Mouse (Mus musculus): ENCODE results near the gene Ccdc87. TPM values are rescaled to one million over a fixed set of nuclear protein-coding genes. Genes with fewer than 3 reads are reported as not detected.
"Not testable (repeated sequence)": the region's sequence is repeated elsewhere in the genome, so short reads cannot be mapped to it uniquely, and the experiment has no call there.

Gene Ccdc87
- polyA plus RNA-seq, 1 experiment from 2014 or later, result 0.49 TPM

DNA sequence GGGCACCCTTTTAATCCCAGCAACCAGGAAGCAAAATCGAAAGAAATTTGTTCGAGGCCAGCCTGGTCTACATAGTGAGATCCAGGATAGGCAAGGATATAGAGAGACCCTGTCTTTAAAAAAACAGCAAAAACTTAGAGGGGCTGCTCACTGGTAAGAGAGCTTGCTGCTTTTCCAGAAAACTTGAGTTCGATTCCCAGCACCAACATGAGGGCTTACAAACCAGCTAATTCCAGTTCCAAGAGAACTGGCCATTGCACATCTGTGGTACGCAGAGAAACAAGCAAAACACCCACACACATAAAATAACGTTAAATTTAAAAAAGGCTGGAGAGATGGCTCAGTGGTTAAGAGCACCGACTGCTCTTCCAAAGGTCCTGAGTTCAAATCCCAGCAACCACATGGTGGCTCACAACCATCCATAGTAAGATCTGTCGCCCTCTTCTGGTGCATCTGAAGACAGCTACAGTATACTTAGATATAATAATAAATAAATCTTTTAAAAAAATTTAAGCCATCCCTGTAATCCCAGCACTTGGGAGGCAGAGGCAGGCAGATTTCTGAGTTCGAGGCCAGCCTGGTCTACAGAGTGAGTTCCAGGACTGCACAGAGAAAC lies 26.7 kb upstream of the Ccdc87 start:
- H3K9me3 ChIP-seq; H3K36me3 ChIP-seq; ATAC-seq (ENCODE audit: low FRiP score); H3K27me3 ChIP-seq: not testable (repeated sequence)
- Histone ChIP-seq H3K4me1 (replicated peaks) (peaks cover 34% of the 10 kb centered on the region), H3K27ac (peak overlapping the region; percentile 95), H3K4me3 (peak overlapping the region; percentile 87), H3K9ac (peak overlapping the region; percentile 76; the same call in 1 of the 2 replicates), H3K4me2 (peak overlapping the region; percentile 96)
- WGBS, result 76% methylated on average over 8 of the region's 8 CpGs

DNA sequence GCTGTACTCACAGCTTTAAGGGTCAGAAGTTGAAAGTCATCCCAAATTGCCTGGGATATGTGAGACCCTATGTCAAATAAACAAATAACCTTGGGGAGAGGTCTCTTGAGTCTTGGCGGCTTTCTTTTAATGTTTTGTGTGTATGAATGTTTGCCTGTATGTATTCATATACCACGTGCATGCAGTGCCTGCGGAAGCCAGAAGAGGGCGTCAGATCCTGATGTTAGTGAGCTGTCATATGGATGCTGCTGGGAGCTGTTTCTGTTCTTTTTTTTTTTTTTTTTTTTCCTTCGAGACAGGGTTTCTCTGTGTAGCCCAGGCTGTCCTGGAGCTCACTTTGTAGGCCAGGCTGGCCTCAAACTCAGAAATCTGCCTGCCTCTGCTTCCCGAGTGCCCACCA lies 26.2 kb upstream of the Ccdc87 start:
- Histone ChIP-seq H3K4me1 (replicated peaks) (peaks cover 28% of the 10 kb centered on the region), H3K4me3 (no peak overlapping the region), H3K4me2 (no peak overlapping the region), H3K27me3 (no peaks in the 10 kb centered on the region), H3K9me3 (0 out of 2 replicates have a peak, but pooled peaks cover 5% of the 10 kb centered on the region), H3K36me3 (no peaks in the 10 kb centered on the region), H3K27ac (no peak overlapping the region), H3K9ac (no peak overlapping the region)
- no peak for ATAC-seq (ENCODE audit: low FRiP score)
- WGBS, result 80% methylated on average over 6 of the region's 6 CpGs

DNA sequence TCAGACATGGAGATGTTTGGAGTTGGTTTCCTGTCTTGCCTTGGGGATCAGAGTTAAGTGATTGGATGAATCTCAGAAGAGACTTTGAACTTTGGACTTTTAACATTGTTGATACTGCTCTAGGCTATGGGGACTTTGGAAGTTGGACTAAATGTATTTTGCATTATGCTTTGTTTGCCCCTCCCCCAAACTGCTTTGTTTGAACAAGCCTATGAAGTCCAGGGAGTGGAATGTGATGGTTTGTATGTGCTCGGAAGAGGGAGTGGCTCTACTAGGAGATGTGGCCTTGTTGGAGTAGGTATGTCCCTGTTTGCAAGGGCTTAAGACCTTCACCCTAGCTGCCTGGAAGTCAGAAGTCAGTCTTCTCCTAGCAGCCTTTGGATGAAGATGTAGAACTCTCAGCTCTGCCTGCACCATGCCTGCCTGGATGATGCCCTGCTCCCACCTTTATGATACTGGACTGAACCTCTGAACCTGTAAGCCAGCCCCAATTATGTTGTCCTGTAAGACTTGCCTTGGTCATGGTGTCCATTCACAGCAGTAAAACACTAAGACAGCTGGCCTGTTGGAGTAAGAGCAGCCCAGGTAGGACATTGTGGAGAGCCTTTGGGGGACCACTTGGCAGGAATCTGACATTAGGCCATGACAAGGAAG lies 21.9 kb upstream of the Ccdc87 start:
- H3K27me3 ChIP-seq, result no peaks in the 10 kb centered on the region
- no peak overlapping the region for H3K9ac ChIP-seq
- WGBS, result 71% methylated on average over 1 of the region's 1 CpGs

DNA sequence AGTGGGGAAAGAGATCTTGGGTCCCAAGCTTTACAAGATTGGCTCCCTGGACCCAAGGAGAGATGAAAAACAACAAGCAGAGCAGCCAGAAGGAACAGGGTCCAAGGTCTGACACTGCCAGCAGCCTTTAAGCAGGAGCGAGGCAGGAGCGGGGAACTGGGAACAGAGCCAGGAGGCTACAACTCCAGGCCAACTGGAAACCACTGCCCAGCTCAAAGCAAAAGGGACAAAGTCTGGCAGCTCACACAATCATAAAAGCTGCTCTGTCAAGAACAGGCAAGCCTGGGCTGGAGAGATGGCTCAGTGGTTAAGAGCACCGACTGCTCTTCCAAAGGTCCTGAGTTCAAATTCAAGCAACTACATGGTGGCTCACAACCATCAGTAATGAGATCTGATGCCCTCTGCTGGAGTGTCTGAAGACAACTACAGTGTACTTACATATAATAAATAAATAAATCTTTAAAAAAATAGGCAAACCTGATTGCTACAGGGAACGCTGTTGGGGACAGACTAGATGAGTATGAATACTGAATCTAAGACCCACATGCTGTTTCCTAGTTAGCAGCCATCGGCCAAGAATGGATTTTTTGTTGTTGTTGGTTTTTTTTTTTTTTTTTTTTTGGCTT lies 18.4 kb upstream of the Ccdc87 start:
- H3K4me2 ChIP-seq, result no peak overlapping the region
- ATAC-seq (ENCODE audit: low FRiP score), result no peak
- peaks cover 19% of the 10 kb centered on the region for H3K36me3 ChIP-seq
- WGBS, result 80% methylated on average over 5 of the region's 5 CpGs
- no peaks in the 10 kb centered on the region for H3K27me3 ChIP-seq
- H3K27ac ChIP-seq, result no peak overlapping the region
- H3K9me3 ChIP-seq, result no peaks in the 10 kb centered on the region
- no peak overlapping the region for H3K9ac ChIP-seq
- no peaks in the 10 kb centered on the region for H3K4me1 ChIP-seq (replicated peaks)
- no peak overlapping the region for H3K4me3 ChIP-seq

More for the DNA sequence above, 21.9 kb upstream of the Ccdc87 start:
- no peak overlapping the region for H3K27ac ChIP-seq
- H3K4me2 ChIP-seq, result no peak overlapping the region
- H3K4me3 ChIP-seq, result no peak overlapping the region
- H3K9me3 ChIP-seq, result 0 out of 2 replicates have a peak, but pooled peaks cover 5% of the 10 kb centered on the region
- ATAC-seq (ENCODE audit: low FRiP score), result no peak
- H3K4me1 ChIP-seq (replicated peaks), result peaks cover 2% of the 10 kb centered on the region; the same call in 1 of the 2 replicates
- no peaks in the 10 kb centered on the region for H3K36me3 ChIP-seq

DNA sequence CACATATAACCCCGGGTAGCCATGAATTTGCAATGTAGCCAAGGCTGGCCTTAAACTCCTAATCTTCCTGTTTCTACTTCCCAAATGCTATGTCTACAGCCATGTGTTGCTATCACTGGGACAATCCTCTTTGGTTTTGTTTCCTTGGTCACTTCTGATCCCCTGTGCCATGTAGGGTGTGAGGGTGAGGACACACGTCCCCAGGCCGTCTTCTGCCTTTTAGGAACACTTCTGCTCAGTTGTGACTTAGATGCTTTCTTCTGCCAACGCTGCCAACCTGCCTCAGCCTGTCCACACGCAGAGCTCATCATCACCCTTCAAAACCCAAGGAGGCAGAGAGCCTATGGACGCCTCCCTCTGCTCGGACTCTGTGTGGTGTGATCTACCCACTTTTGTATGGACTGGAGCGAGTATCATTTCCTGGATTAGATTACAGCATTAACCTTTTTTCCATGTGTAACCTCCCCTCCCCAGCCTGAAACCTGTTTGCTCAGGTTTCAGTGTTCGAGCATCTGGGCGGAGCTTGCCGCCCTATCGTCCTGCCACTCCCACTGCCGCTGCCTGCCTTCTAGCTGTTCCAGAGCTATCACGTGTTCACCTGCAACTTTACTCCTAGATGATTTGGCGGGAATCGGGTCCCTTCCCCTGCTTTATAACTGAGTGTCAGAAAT lies 10.6 kb upstream of the Ccdc87 start:
- Histone ChIP-seq H3K27ac (no peak overlapping the region), H3K4me2 (no peak overlapping the region), H3K9ac (no peak overlapping the region), H3K4me1 (replicated peaks) (peaks cover 10% of the 10 kb centered on the region; the same call in 1 of the 2 replicates), H3K9me3 (no peaks in the 10 kb centered on the region), H3K4me3 (no peak overlapping the region), H3K36me3 (peaks cover 44% of the 10 kb centered on the region), H3K27me3 (no peaks in the 10 kb centered on the region)
- no peak for ATAC-seq (ENCODE audit: low FRiP score)
- WGBS, result 70% methylated on average over 16 of the region's 16 CpGs

DNA sequence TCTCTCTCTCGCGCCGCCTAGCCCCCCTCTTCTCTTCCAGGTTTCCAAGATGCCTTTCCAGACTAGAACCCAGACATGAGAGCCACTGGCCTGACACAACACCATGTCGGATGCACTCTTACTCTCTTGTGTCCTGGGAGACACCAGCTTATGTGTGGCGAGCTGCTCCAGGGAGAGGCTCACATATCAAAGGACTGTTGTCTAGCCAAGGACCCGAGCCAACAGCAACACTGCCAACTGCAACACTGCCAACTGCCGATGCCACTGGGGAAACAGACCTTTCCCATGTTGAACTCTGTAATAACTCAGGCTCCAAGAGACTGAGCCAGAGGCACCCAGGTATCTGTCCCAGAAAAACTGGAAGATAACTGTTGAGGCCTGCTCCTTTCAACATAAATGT lies 10.0 kb upstream of the Ccdc87 start:
- Histone ChIP-seq H3K27me3 (no peaks in the 10 kb centered on the region), H3K4me3 (no peak overlapping the region), H3K27ac (no peak overlapping the region), H3K36me3 (peaks cover 44% of the 10 kb centered on the region), H3K9me3 (no peaks in the 10 kb centered on the region), H3K9ac (no peak overlapping the region), H3K4me2 (no peak overlapping the region), H3K4me1 (replicated peaks) (peaks cover 10% of the 10 kb centered on the region; the same call in 1 of the 2 replicates)
- no peak for ATAC-seq (ENCODE audit: low FRiP score)
- WGBS, result 69% methylated on average over 7 of the region's 7 CpGs

DNA sequence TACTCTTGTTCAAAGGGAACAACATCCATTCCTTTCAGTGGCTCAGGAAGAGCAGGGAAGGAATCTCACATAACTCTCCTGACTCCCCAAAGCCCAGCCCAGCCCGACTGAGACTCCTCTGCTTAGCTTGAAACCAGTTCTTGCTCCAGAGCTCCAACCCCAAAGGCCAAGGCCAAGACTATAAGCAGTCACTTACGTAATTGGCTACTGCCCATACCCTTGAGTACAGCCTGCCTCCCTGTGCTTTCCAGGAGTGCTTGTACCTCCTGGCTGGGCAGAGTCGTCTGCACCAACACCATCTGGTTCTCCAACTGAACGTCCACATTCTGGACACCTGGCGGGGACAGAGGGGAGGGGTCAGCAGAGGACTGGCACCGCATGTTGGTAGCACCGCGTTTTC lies 5.2 kb upstream of the Ccdc87 start:
- WGBS, result 89% methylated on average over 8 of the region's 8 CpGs
- H3K9me3 ChIP-seq, result no peaks in the 10 kb centered on the region
- no peak for ATAC-seq (ENCODE audit: low FRiP score)
- H3K27me3 ChIP-seq, result no peaks in the 10 kb centered on the region
- no peak overlapping the region for H3K4me2 ChIP-seq
- H3K4me1 ChIP-seq (replicated peaks), result peaks cover 24% of the 10 kb centered on the region
- peaks cover 27% of the 10 kb centered on the region for H3K36me3 ChIP-seq
- H3K4me3 ChIP-seq, result no peak overlapping the region
- no peak overlapping the region for H3K27ac ChIP-seq
- H3K9ac ChIP-seq, result no peak overlapping the region

DNA sequence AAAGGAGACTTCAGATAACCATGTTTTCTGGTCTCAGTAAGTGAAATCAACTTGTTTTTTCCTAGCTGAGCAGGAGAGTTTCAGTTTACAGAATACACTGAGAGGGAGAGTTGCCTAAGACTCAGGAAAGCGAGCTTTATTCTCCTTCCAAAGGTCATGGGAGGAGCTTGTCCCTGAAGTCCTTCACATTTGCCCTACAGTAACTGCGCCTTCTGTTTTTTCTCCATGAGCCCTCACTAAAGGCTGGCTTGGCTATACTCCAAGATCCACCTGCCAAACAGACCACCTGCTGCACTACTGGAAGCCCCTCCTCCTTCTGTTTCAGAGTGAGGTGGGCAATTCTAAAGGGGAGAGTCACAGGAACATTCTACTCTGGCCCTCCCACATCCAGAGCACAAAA lies 3.1 kb upstream of the Ccdc87 start:
- peaks cover 15% of the 10 kb centered on the region for H3K27me3 ChIP-seq
- ATAC-seq (ENCODE audit: low FRiP score), result no peak
- 73% methylated on average over 2 of the region's 2 CpGs for WGBS
- no peak overlapping the region for H3K4me3 ChIP-seq
- H3K4me2 ChIP-seq, result no peak overlapping the region
- no peak overlapping the region for H3K27ac ChIP-seq
- no peaks in the 10 kb centered on the region for H3K9me3 ChIP-seq
- H3K36me3 ChIP-seq, result peaks cover 18% of the 10 kb centered on the region
- peaks cover 32% of the 10 kb centered on the region for H3K4me1 ChIP-seq (replicated peaks)
- H3K9ac ChIP-seq, result no peak overlapping the region

DNA sequence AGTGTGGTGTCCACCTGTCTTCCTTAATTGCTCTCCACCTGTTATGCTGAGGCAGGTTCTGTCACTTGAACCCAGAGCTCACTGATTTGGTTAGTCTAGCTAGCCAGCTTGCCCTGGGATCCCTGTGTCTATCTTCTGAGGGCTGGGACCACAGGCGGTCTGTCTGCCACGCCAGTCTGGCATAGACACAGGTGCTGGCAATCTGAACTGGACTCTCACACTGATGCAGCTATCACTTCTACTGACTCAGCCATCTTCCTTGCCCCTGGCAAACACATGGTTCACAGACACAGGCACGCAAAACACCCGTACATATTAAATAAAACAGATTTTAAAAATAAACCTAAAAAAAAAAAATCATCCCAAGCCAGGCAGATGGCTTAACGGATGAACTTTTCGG lies 2.1 kb upstream of the Ccdc87 start:
- H3K27me3 ChIP-seq, result peaks cover 25% of the 10 kb centered on the region
- H3K4me3 ChIP-seq, result no peak overlapping the region
- no peak overlapping the region for H3K27ac ChIP-seq
- ATAC-seq (ENCODE audit: low FRiP score), result no peak
- 94% methylated on average over 6 of the region's 6 CpGs for WGBS
- peaks cover 16% of the 10 kb centered on the region for H3K36me3 ChIP-seq
- H3K4me1 ChIP-seq (replicated peaks), result peaks cover 31% of the 10 kb centered on the region
- no peak overlapping the region for H3K4me2 ChIP-seq
- H3K9me3 ChIP-seq, result no peaks in the 10 kb centered on the region
- no peak overlapping the region for H3K9ac ChIP-seq

DNA sequence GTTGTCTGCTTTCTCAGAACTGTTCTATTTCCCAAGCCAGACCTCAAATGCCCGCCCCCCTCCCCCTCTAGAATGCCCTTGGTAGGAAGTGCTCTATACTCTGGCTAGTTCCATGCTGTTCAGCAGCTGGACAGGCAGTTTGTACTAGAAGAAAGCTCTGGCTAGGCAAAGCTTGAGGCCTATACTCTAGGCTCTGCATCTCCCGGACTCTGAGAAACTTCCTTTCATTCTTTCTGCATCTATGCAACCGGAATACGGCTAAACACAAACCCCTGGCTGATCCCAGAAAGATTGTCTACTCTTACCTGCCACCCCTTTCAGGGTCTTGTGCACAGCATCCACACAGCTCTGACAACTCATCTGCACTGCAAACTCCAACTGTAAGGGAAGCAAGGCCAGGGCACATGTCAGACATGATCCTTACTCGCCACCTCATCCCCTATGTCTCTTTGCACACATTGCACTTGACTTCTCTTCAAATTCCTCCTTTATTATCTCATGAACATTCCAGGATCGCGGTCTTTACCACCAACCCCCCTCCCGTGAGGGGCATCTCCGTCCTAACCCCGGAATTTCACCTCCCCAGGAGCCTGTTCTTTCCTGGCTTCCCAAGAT lies 533 bp upstream of the Ccdc87 start:
- peak; percentile 47 for ATAC-seq (ENCODE audit: low FRiP score)
- H3K27ac ChIP-seq, result no peak overlapping the region
- 33% methylated on average over 10 of the region's 10 CpGs for WGBS

DNA sequence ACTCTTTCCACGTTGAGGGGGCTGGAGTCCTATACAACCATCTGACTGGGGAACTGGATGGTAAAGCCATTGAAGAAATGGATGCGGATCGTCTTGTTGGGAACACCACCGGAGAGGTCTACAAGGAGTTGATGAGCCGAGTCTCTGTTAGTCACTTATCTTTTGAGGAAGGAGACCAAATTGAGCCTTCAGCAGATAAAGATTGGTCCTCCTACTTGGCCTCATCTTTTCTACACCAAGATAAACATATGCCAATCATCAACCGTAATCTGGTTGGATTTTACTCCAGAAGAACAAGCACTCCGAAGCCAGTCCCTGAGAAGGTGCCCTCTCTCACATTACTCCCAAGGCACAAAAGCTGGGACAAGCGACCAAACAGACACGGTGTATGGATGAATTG lies 1.7 kb downstream of the Ccdc87 start:
- WGBS, result 88% methylated on average over 9 of the region's 9 CpGs
- Histone ChIP-seq H3K27me3 (peaks cover 35% of the 10 kb centered on the region), H3K36me3 (no peaks in the 10 kb centered on the region; the same call in 1 of the 2 replicates), H3K4me2 (no peak overlapping the region), H3K9ac (no peak overlapping the region), H3K27ac (no peak overlapping the region), H3K9me3 (no peaks in the 10 kb centered on the region), H3K4me3 (no peak overlapping the region), H3K4me1 (replicated peaks) (peaks cover 21% of the 10 kb centered on the region)
- no peak for ATAC-seq (ENCODE audit: low FRiP score)

More for the DNA sequence above, 533 bp upstream of the Ccdc87 start:
- Histone ChIP-seq H3K4me3 (peak overlapping the region; percentile 62), H3K4me2 (peak overlapping the region; percentile 98), H3K4me1 (replicated peaks) (peaks cover 21% of the 10 kb centered on the region), H3K27me3 (peaks cover 35% of the 10 kb centered on the region), H3K9ac (peak overlapping the region; percentile 77), H3K9me3 (no peaks in the 10 kb centered on the region), H3K36me3 (peaks cover 3% of the 10 kb centered on the region; the same call in 1 of the 2 replicates)

DNA sequence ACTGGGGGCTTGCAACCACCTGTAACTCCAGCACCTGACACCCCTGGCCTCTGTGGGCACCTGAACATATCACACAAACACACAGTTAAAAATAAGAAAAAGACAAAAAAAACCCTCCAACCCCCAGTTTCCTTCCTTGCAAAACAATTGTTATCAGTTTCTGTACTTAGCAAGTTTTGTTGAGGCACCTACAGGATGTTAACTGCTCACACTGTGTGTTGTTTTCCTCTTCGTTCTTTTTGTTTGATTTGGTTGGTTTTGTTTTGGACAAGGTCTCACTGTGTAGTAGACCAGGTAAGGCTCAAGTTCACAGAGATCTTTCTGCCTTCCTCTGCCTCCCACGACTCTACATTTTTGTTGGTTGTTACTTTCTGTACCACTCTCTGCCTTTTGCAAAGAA lies 3.4 kb downstream of the Ccdc87 start:
- ATAC-seq (ENCODE audit: low FRiP score), result no peak
- no peak overlapping the region for H3K9ac ChIP-seq
- H3K9me3 ChIP-seq, result no peaks in the 10 kb centered on the region
- WGBS, result 65% methylated on average over 2 of the region's 2 CpGs
- H3K4me1 ChIP-seq (replicated peaks), result peaks cover 20% of the 10 kb centered on the region
- no peak overlapping the region for H3K4me3 ChIP-seq
- H3K36me3 ChIP-seq, result no peaks in the 10 kb centered on the region
- H3K27ac ChIP-seq, result no peak overlapping the region
- H3K4me2 ChIP-seq, result no peak overlapping the region
- H3K27me3 ChIP-seq, result peaks cover 39% of the 10 kb centered on the region

All from hindbrain, embryonic 13.5 days (tissue).